Mouse (Mus musculus) cerebellum, postnatal 10 days (tissue): ENCODE measurements at regions not wholly inside any gene's neighbourhood (a gene's known extent, or its start where the extent isn't known, plus 50 kb on each side); places are given as distances from the start of the nearest gene placed in this dataset.
"Not testable (repeated sequence)": the region's sequence is repeated elsewhere in the genome, so short reads cannot be mapped to it uniquely, and the experiment has no call there.

Experiments
- DNase-seq, 2 experiments: peaks; one replicate each; pipeline ENCODE4 v3.0.0; 2021; ENCODE audit warnings: mixed read lengths in 2 of 2

DNA sequence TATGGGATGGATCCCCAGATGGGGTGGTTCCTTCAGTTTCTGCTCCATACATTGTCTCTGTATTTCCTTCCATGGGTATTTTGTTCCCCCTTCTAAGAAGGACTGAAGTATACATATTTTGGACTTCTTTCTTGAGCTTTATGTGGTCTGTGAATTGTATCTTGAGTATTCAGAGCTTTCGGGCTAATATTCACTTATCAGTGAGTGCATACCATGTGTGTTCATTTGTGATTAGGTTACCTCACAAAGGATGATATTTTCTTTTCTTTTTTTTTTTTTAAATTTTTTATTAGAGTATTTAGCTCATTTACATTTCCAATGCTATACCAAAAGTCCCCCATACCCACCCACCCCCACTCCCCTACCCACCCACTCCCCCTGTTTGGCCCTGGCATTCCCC is 657.8 kb downstream of the Kcnt2 start:
- not testable (repeated sequence) for DNase-seq

GRCm38 (mm10) chr1:140913566-140913965 is 667.6 kb downstream of the Kcnt2 start:
- DNase-seq, result no peak

DNA sequence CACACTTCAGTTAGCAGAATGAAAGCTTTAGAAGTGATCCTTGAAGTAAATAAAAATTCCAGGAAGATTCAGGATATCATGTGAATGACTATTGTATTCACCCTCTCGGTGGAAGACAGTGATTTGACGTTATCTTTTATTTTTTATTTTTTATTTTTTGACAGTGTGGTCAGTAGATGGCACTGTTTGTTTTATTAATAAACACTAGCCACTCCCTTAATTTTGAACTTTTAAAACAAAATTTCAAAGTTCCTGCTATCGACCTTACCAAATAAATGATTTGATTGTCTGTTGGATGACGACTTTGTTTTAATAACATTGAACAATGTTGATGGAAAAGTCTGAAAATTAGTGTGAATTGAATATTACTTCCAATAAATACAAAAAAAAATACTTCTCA is 694.4 kb downstream of the Kcnt2 start:
- DNase-seq, result peak in 1 of 2 experiments; percentile 19

GRCm38 (mm10) chr1:140958856-140959255 is 712.9 kb downstream of the Kcnt2 start:
- DNase-seq, result no peak

GRCm38 (mm10) chr1:141001821-141002220 is 755.9 kb downstream of the Kcnt2 start:
- no peak for DNase-seq
